Mouse (Mus musculus): Measurements from ENCODE around the gene Tmem270. TPM values are rescaled to one million over a fixed set of nuclear protein-coding genes. Genes with fewer than 3 reads are reported as not detected.
A peak's percentile ranks its signal among the peaks of the same experiment; 100 is the strongest.

Tmem270 gene
- polyA plus RNA-seq, 1 experiment = not detected

DNA sequence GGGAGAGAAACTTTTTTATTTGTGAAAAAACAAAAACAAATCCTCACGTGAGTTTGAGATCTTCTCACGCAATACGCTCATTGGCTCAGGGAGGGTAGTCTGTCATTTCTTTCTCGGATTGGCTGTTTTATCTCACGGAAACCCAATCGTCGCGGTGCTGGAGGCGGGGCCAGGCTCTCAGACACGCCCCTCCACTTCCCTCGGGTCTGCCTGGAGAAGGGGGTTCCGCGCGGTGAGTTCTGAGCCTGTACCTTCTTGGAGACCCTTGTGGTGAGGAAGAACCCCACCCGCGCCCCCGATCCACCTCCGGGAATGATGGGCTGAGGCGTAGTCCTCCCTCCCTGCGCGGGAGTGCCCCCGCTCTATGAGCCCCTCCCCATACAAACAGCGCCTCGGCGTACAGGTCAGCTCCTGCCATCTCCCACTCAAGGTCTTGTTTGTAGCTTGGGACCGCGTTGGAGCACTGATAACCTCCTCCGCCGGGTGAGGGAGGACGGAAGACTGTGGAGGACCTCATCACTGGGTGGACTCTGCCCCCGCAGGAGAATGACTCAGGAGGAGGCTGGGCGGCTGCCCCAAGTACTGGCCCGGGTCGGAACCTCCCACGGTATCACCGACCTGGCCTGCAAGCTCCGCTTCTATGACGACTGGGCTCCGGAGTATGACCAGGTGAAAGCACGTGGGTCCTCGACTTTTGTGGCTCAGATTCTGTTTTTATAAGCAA, 25.8 kb upstream of the Tmem270 start, which contains the start of gene Mettl27:
TSS of gene Mettl27 (plus strand) at position 190 of the 724 bp plus-strand sequence.
- H3K27ac ChIP-seq (ENCODE audit: insufficient read depth, low read depth, low read length) = peak within 1 kb of the TSS; percentile 41
- no peak for TF ChIP-seq POLR2A (IDR thresholded peaks at IDR 0.05; ENCODE audit: borderline replicate concordance, low read depth, low read length)

DNA sequence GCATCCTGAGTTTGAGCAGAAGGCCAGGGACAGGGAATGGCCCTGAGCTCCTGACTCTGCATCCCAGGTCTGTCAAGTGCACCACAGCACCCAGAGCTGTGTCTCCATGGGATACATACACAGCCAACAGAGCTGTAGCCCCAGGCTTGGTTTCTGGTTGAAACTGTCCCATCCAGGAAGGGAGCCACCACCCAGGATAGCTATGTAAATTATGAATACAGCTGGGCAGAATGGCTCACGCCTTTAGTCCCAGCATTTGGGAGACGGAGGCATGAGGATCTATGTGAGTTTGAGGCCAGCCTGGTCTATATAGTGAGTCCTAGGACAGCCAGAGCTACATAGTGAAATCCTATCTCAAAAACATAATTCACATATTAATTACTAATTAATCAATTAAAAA, 23.5 kb upstream of the Tmem270 start:
- no peak overlapping the region for H3K27ac ChIP-seq (ENCODE audit: insufficient read depth, low read depth, low read length)
- peaks cover 9% of the 10 kb centered on the region for H3K4me1 ChIP-seq (ENCODE audit: control insufficient read depth, insufficient read depth, low read length)
- TF ChIP-seq POLR2A (IDR thresholded peaks at IDR 0.05; ENCODE audit: borderline replicate concordance, low read depth, low read length) (no peak), CTCF (IDR thresholded peaks at IDR 0.05; ENCODE audit: low read depth, low read length) (no peak)

More for the DNA sequence above, 25.8 kb upstream of the Tmem270 start, which contains the start of gene Mettl27:
- Histone ChIP-seq H3K4me1 (ENCODE audit: control insufficient read depth, insufficient read depth, low read length) (peaks cover 28% of the 10 kb centered on the region), H3K4me3 (ENCODE audit: insufficient read depth, low read length) (peak within 1 kb of the TSS; percentile 70)

GRCm38 (mm10) chr5:134926726-134927125, 20.2 kb upstream of the Tmem270 start:
- TF ChIP-seq CTCF (IDR thresholded peaks at IDR 0.05; ENCODE audit: low read depth, low read length) = no peak
- no peak for TF ChIP-seq POLR2A (IDR thresholded peaks at IDR 0.05; ENCODE audit: borderline replicate concordance, low read depth, low read length)
- no peak overlapping the region for H3K27ac ChIP-seq (ENCODE audit: insufficient read depth, low read depth, low read length)
- H3K4me1 ChIP-seq (ENCODE audit: control insufficient read depth, insufficient read depth, low read length) = peaks cover 6% of the 10 kb centered on the region

More for the DNA sequence above, 23.5 kb upstream of the Tmem270 start:
- no peak overlapping the region for H3K4me3 ChIP-seq (ENCODE audit: insufficient read depth, low read length)

DNA sequence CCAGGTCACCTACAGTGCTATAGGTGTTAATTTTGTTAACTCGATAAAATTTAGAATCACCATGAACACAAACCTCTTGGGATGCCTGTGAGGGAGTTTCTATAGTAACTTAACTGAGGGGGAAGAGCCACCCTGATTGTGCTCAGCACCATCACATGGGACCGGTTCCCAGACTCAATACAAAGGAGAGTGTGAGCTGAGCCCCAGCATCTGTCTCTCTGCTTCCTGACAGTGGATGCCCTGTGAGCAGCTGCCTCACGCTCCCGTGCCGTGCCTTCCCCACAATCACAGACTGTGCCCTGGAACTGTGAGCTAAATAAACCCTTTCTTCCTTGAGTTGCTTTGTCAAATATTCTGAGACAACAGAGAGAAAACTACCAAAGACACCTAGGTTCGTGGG, 16.6 kb upstream of the Tmem270 start:
- no peak overlapping the region for H3K4me3 ChIP-seq (ENCODE audit: insufficient read depth, low read length)
- H3K4me1 ChIP-seq (ENCODE audit: control insufficient read depth, insufficient read depth, low read length) = no peaks in the 10 kb centered on the region
- H3K27ac ChIP-seq (ENCODE audit: insufficient read depth, low read depth, low read length) = no peak overlapping the region
- TF ChIP-seq POLR2A (IDR thresholded peaks at IDR 0.05; ENCODE audit: borderline replicate concordance, low read depth, low read length) (no peak), CTCF (IDR thresholded peaks at IDR 0.05; ENCODE audit: low read depth, low read length) (no peak)

More at GRCm38 (mm10) chr5:134926726-134927125, 20.2 kb upstream of the Tmem270 start:
- H3K4me3 ChIP-seq (ENCODE audit: insufficient read depth, low read length) = no peak overlapping the region

DNA sequence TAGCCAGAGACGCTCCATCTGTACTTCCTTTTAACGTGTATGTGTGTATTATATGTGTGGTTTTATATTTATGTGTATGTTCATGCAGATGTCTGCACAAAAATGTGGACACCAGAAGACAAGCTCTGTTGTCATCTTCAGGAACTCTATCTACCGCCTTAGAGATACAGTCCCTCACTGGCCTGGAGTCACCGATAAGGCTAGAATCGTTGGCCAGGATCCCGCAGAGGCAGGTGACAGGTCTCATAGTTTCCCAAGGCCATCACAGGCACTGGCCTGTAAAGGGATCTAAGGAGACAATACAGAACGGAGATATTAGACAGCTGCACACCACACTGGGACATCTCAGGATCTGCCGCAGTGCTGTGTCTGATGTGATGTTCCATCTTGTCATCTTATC, 14.6 kb upstream of the Tmem270 start:
- no peak for TF ChIP-seq CTCF (IDR thresholded peaks at IDR 0.05; ENCODE audit: low read depth, low read length)
- TF ChIP-seq POLR2A (IDR thresholded peaks at IDR 0.05; ENCODE audit: borderline replicate concordance, low read depth, low read length) = no peak
- Histone ChIP-seq H3K4me3 (ENCODE audit: insufficient read depth, low read length) (no peak overlapping the region), H3K4me1 (ENCODE audit: control insufficient read depth, insufficient read depth, low read length) (no peaks in the 10 kb centered on the region), H3K27ac (ENCODE audit: insufficient read depth, low read depth, low read length) (no peak overlapping the region)

DNA sequence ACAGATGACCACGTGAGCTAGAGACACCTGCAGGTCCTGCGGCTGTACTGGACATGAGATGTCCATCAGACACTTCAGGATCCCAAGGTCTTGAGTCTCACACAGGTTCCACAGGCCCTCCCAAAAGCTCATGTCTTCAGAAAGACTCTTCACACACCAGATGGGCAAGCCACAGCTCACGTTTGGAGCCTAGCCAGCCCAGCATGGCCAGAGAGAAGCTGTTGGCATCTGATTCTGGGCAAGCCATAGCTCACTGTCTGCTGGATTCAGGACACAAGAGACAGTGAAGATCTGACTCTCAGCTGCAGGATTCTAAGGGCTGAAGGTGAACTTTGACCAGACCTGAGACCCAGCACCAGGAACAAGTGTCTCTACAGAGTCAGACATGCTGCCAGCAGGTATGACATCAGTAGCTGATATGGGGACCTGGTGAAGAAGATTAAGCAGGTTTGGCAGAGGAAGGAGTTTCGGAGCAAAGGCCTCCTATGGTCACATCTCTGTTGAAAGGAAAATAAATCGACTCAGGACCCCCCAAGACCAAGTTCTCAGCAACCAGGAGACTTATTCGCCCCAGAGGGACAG, 13.7 kb upstream of the Tmem270 start:
- Histone ChIP-seq H3K27ac (ENCODE audit: insufficient read depth, low read depth, low read length) (no peak overlapping the region), H3K4me3 (ENCODE audit: insufficient read depth, low read length) (no peak overlapping the region), H3K4me1 (ENCODE audit: control insufficient read depth, insufficient read depth, low read length) (no peaks in the 10 kb centered on the region)
- no peak for TF ChIP-seq CTCF (IDR thresholded peaks at IDR 0.05; ENCODE audit: low read depth, low read length)
- TF ChIP-seq POLR2A (IDR thresholded peaks at IDR 0.05; ENCODE audit: borderline replicate concordance, low read depth, low read length) = no peak

- no peak overlapping the region for H3K4me3 ChIP-seq (ENCODE audit: insufficient read depth, low read length)
- no peak overlapping the region for H3K27ac ChIP-seq (ENCODE audit: insufficient read depth, low read depth, low read length)
- TF ChIP-seq CTCF (IDR thresholded peaks at IDR 0.05; ENCODE audit: low read depth, low read length) (no peak), POLR2A (IDR thresholded peaks at IDR 0.05; ENCODE audit: borderline replicate concordance, low read depth, low read length) (no peak)
- no peaks in the 10 kb centered on the region for H3K4me1 ChIP-seq (ENCODE audit: control insufficient read depth, insufficient read depth, low read length)
Observed at GRCm38 (mm10) chr5:134919097-134919496, 12.6 kb upstream of the Tmem270 start.

- no peak overlapping the region for H3K27ac ChIP-seq (ENCODE audit: insufficient read depth, low read depth, low read length)
- H3K4me3 ChIP-seq (ENCODE audit: insufficient read depth, low read length) = no peak overlapping the region
- H3K4me1 ChIP-seq (ENCODE audit: control insufficient read depth, insufficient read depth, low read length) = no peaks in the 10 kb centered on the region
- TF ChIP-seq POLR2A (IDR thresholded peaks at IDR 0.05; ENCODE audit: borderline replicate concordance, low read depth, low read length) (no peak), CTCF (IDR thresholded peaks at IDR 0.05; ENCODE audit: low read depth, low read length) (peak; percentile 92)
Observed at GRCm38 (mm10) chr5:134918071-134918832, 11.7 kb upstream of the Tmem270 start.

GRCm38 (mm10) chr5:134915311-134915710, 8.8 kb upstream of the Tmem270 start, which contains the start of gene Cldn13:
Gene Cldn13 (minus strand): TSS chr5:134915526.
- no peak within 1 kb of the TSS for H3K27ac ChIP-seq (ENCODE audit: insufficient read depth, low read depth, low read length)
- H3K4me1 ChIP-seq (ENCODE audit: control insufficient read depth, insufficient read depth, low read length) = no peaks in the 10 kb centered on the region
- H3K4me3 ChIP-seq (ENCODE audit: insufficient read depth, low read length) = no peak within 1 kb of the TSS
- no peak for TF ChIP-seq CTCF (IDR thresholded peaks at IDR 0.05; ENCODE audit: low read depth, low read length)
- no peak for TF ChIP-seq POLR2A (IDR thresholded peaks at IDR 0.05; ENCODE audit: borderline replicate concordance, low read depth, low read length)
